Mouse (Mus musculus) ovary, adult 2 months (tissue): ENCODE measurements around the gene Trim52. TPM values are rescaled to one million over a fixed set of nuclear protein-coding genes. Genes with fewer than 3 reads are reported as not detected.

Experiments used
- polyA plus RNA-seq: library from polyadenylated mRNA; depleted of rRNA; stranded (reverse); fragments of >200 nt; gene quantifications from 2 replicates; pipeline ENCODE4 v1.2.3, GENCODE M21; 2012; rRNA removed

Trim52 gene
- 0.06 and 0.10 TPM in 2 replicates for polyA plus RNA-seq

GRCm38 (mm10) chr14:106105980-106106379 is at the start of gene Trim52:
Trim52 (plus strand) TSS chr14:106106198.

Other genes with a start within 250 kb of the Trim52 start
- 21.0 and 23.1 TPM in 2 replicates for gene Spry2, start 209.4 kb upstream of the Trim52 start, polyA plus RNA-seq